Mouse (Mus musculus): ENCODE results near the gene Rnf187.

The Rnf187 gene

DNA sequence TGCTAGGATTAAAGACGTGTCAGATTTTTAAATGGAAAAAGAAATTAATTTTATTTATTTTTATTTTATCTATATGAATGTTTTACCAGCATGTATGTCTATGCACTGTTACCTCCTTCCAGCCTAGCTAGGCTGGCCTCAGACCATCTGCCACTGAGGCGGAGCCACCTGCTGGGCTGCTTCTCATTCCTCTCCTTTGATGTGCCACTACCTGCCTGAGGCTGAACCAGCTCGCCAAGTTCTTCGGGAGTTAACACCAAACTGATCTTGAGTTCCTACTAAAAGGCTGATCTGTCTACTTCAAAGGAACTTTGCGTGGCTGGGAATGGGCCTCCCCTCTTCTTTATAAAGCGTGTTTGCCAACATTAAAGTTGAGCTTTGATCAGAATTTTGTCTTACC lies 44.3 kb downstream of the Rnf187 start:
- DNase-seq, result no peak

DNA sequence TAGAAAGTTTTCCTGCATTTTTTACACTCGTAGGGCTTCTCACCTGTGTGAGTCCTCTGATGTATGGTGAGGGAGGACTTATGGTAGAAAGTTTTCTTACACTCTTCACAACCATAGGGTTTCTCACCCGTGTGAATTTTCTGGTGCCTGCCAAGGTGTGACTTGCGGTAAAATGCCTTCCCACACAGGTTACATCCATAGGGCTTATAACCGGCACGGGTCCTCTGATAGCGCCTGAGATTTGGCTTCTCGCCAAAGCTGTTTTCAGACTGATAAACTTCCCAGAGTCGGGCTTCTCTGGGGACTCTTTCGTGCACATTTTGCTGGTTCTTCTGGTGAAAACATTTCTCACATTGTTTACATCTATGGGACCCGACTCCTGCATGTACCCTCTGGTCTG lies 48.2 kb downstream of the Rnf187 start:
- no peak for DNase-seq

DNA sequence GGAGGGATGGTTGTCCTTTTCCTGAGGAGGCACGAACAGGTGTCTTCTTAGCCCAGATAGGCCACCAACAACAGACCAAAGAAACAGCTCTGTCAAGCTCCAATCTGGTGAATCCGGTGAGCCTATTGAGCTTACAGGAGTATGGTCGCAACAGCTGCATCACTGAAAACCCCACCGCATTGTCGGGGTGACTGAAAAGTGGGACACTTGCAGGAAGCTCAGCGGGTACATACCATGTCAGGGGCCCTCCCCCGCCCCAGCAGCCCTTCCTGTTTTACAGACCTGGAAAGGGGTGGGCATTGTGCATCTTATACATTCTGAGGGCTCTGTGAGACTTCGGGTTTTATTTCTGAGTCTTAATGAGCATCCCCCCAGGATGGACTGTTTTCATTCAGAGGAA lies 55.0 kb downstream of the Rnf187 start:
- no peak for DNase-seq

Data from lung, adult 18-20 months (tissue).